Mouse (Mus musculus) heart, postnatal 0 days (tissue): ENCODE measurements around the gene Lck.

Experiments used
- CTCF ChIP-seq: IDR thresholded peaks from 2 replicates; pipeline ENCODE4 v1.5.1; 2016; ENCODE audit warnings: antibody characterized with exemption, control low read depth, low read depth
- EP300 ChIP-seq: IDR thresholded peaks from 2 replicates; pipeline ENCODE4 v1.6.1; 2016; ENCODE audit warnings: antibody characterized with exemption, low read depth

DNA sequence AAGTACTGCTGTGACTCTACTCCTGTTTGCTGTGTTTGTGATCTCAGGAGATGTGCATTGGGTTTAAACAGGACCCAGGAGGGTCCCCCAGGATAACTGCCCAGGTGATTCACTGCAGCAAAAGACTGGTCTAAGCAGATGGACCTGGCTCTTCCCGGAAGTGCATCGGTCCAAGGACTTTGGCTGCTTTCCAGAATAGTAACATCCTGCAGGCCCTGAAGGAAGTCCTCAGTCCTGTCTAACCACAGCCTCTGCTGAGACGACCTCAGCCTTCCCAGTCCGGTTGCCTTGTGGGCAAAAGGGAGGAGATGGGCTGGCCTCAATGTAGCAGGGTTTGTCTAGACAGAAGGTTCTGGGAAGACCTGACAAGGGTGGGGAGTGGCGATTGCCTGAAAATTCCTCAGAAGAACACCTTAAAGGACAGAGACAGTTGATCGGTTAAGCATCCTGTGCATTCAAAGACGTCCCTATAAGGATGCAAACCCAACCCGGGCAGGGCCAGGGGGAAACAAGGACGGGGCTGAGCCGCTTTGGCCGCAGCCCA, 70.5 kb downstream of the Lck start:
- TF ChIP-seq CTCF (no peak), EP300 (no peak)
